Mouse (Mus musculus) hindbrain, postnatal 0 days (tissue): ENCODE data around the gene Aldh1a7. TPM values are rescaled to one million over a fixed set of nuclear protein-coding genes. Genes with fewer than 3 reads are reported as not detected.

Experiments
- ATAC-seq: fragments of 200-750 bp; cut with Nextera tagmentation; 2 replicates; pipeline ENCODE4 v1.8.0; 2017; ENCODE audit warnings: mild to moderate bottlenecking, moderate TSS enrichment, moderate library complexity
- DNase-seq: peaks from one replicate; pipeline ENCODE4 v3.0.0-alpha.2; 2015; ENCODE audit warnings: low spot score
- H3K27ac ChIP-seq: fragments of 300-500 bp; sonication (generic); 2 replicates; pipeline ENCODE4 v1.5.1; 2014; ENCODE audit warnings: mild to moderate bottlenecking
- H3K27me3 ChIP-seq: fragments of 300-500 bp; sonication (generic); 2 replicates; pipeline ENCODE4 v1.6.1; 2014; ENCODE audit warnings: low read length, mixed read lengths; ENCODE audit not compliant: insufficient read depth
- H3K36me3 ChIP-seq: fragments of 300-500 bp; sonication (generic); 2 replicates; pipeline ENCODE4 v1.6.1; 2014; ENCODE audit warnings: low read length, mixed read lengths; ENCODE audit not compliant: insufficient read depth
- H3K4me1 ChIP-seq: fragments of 300-500 bp; sonication (generic); 2 replicates; pipeline ENCODE4 v1.6.1; 2014; ENCODE audit warnings: antibody characterized with exemption, low read length, mixed read lengths; ENCODE audit not compliant: insufficient read depth
- H3K4me2 ChIP-seq: fragments of 300-500 bp; sonication (generic); 2 replicates; pipeline ENCODE4 v1.6.1; 2014; ENCODE audit warnings: low read depth, mild to moderate bottlenecking, low read length, moderate library complexity, mixed read lengths
- H3K4me3 ChIP-seq: fragments of 300-500 bp; sonication (generic); 2 replicates; pipeline ENCODE4 v1.5.1; 2014; ENCODE audit warnings: low read length
- H3K9ac ChIP-seq: fragments of 300-500 bp; sonication (generic); replicated peaks from 2 replicates; pipeline ENCODE4 v1.6.1; 2014; ENCODE audit warnings: mild to moderate bottlenecking, low read length, moderate library complexity, mixed read lengths
- H3K9me3 ChIP-seq: fragments of 300-500 bp; sonication (generic); 2 replicates; pipeline ENCODE4 v1.6.1; 2016; ENCODE audit warnings: low read length, mixed read lengths
- CTCF ChIP-seq: IDR thresholded peaks from 2 replicates; pipeline ENCODE4 v1.5.1; 2016; ENCODE audit warnings: antibody characterized with exemption, control low read depth, low read depth
- WGBS: fragments of 180-500 bp; shearing (Covaris S2); extraction: QIAGEN DNeasy Blood & Tissue Kit; methylation state at CpG from one replicate; pipeline ENCODE4 v1.1.7; 2014; 5-methylcytosine and 5-hydroxymethylcytosine counted together
- polyA plus RNA-seq: library from polyadenylated mRNA; unstranded; fragments of >200 nt; fragmentation: Nextera tagmentation; extraction: Ambion mirVana; gene quantifications from 2 replicates; pipeline ENCODE4 v1.2.1, GENCODE M21; 2015
- total RNA-seq: library from RNA; depleted of rRNA; stranded (reverse); fragments of >200 nt; gene quantifications from 2 replicates; pipeline ENCODE4 v1.2.3, GENCODE M21; 2014

Gene Aldh1a7
- total and polyA plus RNA-seq, 2 experiments from 2014 or later, result 1.6 to 1.7 TPM

DNA sequence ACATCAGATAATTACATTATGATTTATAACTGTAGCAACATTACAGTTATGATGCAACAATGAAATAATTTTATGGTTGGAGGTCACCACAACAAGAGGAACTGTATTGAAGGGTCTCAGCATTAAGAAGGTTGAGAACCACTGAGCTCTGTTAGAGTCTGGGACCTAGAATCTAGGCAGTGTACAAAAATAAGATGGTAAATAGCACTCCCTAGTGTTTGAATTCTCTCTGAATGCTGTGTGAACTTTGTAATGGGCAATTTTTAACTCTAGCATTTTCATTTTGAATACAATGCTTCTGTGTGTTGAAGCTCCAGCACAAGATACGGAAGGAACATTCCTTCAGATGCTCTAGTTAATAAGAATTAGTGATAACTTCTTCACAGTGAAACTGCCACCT is 916 bp upstream of the Aldh1a7 start:
- no peak overlapping the region for H3K4me3 ChIP-seq
- H3K36me3 ChIP-seq, result no peaks in the 10 kb centered on the region
- no peaks in the 10 kb centered on the region for H3K4me1 ChIP-seq
- no peaks in the 10 kb centered on the region for H3K27me3 ChIP-seq
- DNase-seq (peak; percentile 11), ATAC-seq (no peak)
- H3K9me3 ChIP-seq, result no peaks in the 10 kb centered on the region
- no peak overlapping the region for H3K4me2 ChIP-seq
- no peak overlapping the region for H3K9ac ChIP-seq
- 88% methylated on average over 1 of the region's 1 CpGs for WGBS
- no peak for TF ChIP-seq CTCF
- no peak overlapping the region for H3K27ac ChIP-seq

DNA sequence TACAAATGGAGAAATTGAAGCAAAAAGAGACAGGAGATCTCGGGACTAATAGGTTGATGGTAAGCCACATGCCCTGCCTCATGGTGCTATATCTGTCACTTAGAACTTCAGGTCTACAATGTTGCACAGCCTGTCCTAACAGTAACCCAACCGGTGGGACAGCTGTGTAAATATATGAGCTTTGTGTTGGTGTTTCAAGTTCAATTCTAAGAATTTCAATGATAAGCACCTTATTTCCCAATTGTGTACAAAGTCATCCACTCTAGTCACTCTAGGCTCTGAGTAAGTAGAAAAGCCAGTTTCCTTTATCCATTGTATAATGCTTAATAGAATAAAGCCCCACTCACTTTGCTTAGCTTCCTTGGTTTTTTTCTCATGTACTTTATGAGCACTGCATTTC is 4.4 kb downstream of the Aldh1a7 start:
- no peak for DNase-seq
- Histone ChIP-seq H3K36me3 (no peaks in the 10 kb centered on the region), H3K4me2 (no peak overlapping the region), H3K27ac (no peak overlapping the region), H3K4me1 (no peaks in the 10 kb centered on the region), H3K4me3 (no peak overlapping the region), H3K9ac (no peak overlapping the region), H3K27me3 (no peaks in the 10 kb centered on the region), H3K9me3 (no peaks in the 10 kb centered on the region)
- no peak for ATAC-seq
- 80% methylated on average over 2 of the region's 2 CpGs for WGBS
- TF ChIP-seq CTCF, result no peak

DNA sequence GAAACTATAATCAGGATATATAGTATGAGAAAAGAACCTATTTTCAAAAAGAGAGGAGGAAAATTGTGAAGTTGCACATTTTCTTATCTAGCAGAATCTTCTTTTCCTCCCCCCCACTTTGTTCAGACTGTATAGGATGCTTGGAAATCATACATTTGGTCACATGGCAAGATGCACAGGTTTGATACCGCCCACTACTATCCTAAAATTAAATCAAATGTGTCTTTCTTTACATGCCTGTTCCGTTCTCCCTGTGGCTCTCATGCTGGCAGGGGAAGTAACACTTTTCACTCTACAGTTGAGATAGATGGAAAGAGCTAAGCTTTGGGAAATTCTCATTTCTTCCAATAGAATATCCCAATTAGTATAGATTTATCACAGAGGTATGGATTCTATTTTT is 7.1 kb downstream of the Aldh1a7 start:
- H3K4me1 ChIP-seq, result no peaks in the 10 kb centered on the region
- H3K9ac ChIP-seq, result no peak overlapping the region
- no peak overlapping the region for H3K4me3 ChIP-seq
- ATAC-seq, result no peak
- DNase-seq, result no peak
- 93% methylated on average over 2 of the region's 2 CpGs for WGBS
- no peaks in the 10 kb centered on the region for H3K27me3 ChIP-seq
- TF ChIP-seq CTCF, result no peak
- no peaks in the 10 kb centered on the region for H3K36me3 ChIP-seq
- H3K27ac ChIP-seq, result no peak overlapping the region
- no peak overlapping the region for H3K4me2 ChIP-seq
- H3K9me3 ChIP-seq, result no peaks in the 10 kb centered on the region

DNA sequence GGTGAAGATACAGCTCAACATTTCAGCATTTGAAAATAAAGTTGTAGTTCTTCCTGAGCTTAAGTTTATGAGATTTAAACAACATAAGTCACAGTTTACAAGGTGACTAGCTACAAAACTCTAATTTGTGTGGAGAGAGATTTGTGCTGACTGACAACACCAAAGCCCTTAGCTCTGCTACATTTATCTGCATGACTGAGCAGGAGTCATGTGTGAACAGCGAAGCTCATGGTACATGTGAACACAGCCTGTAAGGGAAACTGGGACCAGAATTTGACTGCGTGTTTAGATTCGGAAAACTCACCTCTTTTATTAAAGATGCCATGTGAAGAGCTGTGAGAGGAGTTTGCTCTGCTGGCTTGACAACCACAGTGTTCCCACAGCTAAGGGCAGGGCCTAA is 11.7 kb downstream of the Aldh1a7 start:
- no peaks in the 10 kb centered on the region for H3K36me3 ChIP-seq
- no peak for TF ChIP-seq CTCF
- H3K4me1 ChIP-seq, result no peaks in the 10 kb centered on the region
- no peak overlapping the region for H3K4me3 ChIP-seq
- WGBS, result 71% methylated on average over 3 of the region's 3 CpGs
- H3K9me3 ChIP-seq, result no peaks in the 10 kb centered on the region
- no peak overlapping the region for H3K9ac ChIP-seq
- ATAC-seq (no peak), DNase-seq (no peak)
- no peaks in the 10 kb centered on the region for H3K27me3 ChIP-seq
- no peak overlapping the region for H3K27ac ChIP-seq
- no peak overlapping the region for H3K4me2 ChIP-seq

DNA sequence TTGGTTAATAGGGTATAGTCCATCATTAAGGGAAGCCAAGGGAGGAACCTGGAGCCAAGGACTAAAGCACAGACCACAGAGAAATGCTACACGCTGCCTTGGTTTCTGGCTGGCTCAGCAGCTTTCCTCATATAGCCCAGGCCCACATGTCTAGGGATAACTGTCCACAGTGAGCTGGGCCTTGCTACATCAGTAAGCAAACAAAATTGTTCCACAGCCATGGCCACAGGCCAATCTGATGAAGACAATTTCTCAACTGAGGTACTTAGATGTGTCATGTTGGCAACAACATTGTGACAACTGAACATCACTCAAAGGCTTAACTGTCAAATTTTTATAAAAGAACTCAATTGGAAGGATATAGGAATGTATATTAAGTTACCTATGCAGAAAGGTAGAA is 12.3 kb downstream of the Aldh1a7 start:
- Histone ChIP-seq H3K36me3 (no peaks in the 10 kb centered on the region), H3K4me2 (no peak overlapping the region), H3K4me1 (no peaks in the 10 kb centered on the region), H3K9me3 (no peaks in the 10 kb centered on the region), H3K4me3 (no peak overlapping the region), H3K27ac (no peak overlapping the region), H3K9ac (no peak overlapping the region), H3K27me3 (no peaks in the 10 kb centered on the region)
- DNase-seq (no peak), ATAC-seq (no peak)
- 94% methylated on average over 1 of the region's 1 CpGs for WGBS
- TF ChIP-seq CTCF, result no peak

DNA sequence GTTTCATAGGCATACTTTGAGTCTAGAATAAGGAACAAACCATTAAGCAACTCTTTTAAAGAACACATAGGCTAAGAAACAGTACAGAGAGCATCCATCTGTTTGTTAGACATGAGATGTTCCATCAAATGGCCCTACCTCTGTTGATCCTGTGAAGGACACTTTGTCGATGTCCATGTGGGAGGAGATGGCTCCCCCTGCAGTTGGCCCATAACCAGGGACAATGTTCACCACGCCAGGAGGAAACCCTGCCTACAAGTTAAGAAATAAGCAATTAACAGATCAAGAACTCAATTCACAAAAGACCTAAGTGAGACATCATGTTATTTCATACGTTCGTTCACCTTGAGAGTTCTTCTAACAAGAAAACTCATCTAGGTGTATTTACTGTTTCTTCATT is 12.8 kb downstream of the Aldh1a7 start:
- no peak overlapping the region for H3K4me3 ChIP-seq
- no peak overlapping the region for H3K9ac ChIP-seq
- DNase-seq, result no peak

DNA sequence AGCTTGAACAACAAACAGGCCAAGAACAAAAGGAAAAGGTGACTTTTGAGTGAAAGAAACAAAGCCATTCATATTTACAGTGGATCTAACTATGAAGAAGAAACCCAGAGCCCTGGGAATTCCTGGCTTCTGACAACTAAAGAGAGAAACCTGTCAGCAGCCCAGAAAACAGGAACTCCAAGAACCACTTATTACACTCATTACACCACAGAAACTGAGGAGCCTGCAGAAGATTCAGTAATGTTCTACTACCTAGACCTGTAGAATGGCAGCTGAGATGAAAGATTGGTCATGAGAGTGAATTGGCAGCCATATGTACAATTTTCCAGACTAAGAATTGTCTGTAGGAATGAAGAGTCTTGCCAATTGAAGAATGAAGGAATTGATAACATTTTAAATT is 20.2 kb downstream of the Aldh1a7 start:
- Histone ChIP-seq H3K27me3 (no peaks in the 10 kb centered on the region), H3K36me3 (no peaks in the 10 kb centered on the region), H3K4me2 (no peak overlapping the region), H3K27ac (no peak overlapping the region), H3K9me3 (no peaks in the 10 kb centered on the region), H3K4me1 (no peaks in the 10 kb centered on the region), H3K9ac (no peak overlapping the region), H3K4me3 (no peak overlapping the region)
- TF ChIP-seq CTCF, result no peak
- DNase-seq (no peak), ATAC-seq (no peak)

More for the DNA sequence above, 12.8 kb downstream of the Aldh1a7 start:
- WGBS, result 90% methylated on average over 4 of the region's 4 CpGs
- H3K4me1 ChIP-seq, result no peaks in the 10 kb centered on the region
- H3K27me3 ChIP-seq, result no peaks in the 10 kb centered on the region
- H3K4me2 ChIP-seq, result no peak overlapping the region
- H3K36me3 ChIP-seq, result no peaks in the 10 kb centered on the region
- no peak for ATAC-seq
- H3K9me3 ChIP-seq, result no peaks in the 10 kb centered on the region
- TF ChIP-seq CTCF, result no peak
- no peak overlapping the region for H3K27ac ChIP-seq
